Mouse (Mus musculus): Measurements from ENCODE around the gene Nol11.

Gene Nol11

DNA sequence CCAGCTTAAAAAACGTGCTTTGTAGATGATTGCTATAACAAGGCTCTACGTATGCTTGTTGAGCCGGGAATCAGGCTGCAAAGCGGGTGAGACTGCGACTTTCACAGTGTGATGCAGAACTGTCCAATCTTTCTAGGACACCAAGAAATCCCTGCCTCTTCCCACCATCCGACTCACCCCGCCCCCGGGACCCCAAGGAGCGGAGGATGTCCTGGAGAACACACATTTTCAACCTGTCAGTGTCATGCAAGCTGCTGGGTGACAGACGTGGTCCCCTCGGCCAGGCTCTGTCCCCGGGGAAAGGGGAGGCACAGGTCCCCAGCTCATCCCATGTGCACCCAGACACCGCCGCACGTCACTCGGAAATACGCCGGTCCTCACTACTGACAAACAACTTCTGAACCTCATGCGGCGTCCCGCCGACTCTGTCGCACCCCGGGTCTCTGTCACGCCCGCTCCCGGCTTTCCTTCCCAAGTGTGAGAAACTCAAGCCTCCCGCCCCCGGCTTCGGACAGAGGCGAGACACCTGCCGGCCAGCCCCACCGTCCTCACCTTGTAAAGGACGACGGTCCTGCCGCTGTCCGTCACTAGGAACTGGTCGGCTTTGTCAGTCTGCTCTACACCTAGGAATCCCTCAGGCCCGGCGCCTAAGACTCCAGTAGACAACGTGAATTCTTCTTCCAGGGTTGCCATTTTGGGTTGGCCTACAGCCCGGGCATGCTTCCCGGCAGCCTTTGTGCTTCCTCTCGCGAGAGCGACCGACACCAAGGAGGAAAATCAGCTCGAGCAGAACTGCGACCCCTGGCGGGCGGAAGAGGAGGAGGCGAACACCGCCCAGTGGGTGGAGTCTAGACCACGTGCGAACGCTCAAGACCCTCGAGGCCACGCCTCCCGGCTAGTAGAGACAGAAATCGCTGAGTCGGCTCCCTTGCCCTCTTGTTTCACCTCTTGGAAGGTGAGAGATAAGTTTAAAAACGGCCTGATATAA lies at the start of gene Nol11:
TSS of gene Nol11 (minus strand) at position 817 of the 988 bp plus-strand sequence.
- DNase-seq (ENCODE audit: low spot score in 2 of 2) = peak; percentile 98 to 99

GRCm38 (mm10) chr11:107238506-107238905 lies 49.3 kb upstream of the Nol11 start:
- no peak for DNase-seq (ENCODE audit: low spot score in 2 of 2)

DNA sequence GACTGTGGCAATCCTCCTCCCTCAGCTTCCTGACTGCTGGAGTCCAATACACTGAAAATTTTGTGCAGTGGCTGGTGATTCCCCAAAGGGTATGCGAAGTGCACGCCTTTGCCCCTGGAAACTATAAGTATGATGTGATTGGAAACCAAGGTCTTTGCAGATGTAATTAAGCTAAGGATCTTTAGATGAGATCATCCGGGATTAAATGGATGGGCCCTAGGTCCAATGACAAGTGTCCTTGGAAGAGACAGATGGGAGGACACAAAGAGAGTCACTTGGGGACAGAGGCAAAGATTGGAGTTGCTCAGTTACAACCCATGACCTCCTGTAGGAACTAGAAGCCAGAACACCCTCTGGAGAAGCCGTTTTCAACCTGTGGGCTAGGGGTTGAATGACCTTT lies 48.4 kb upstream of the Nol11 start:
- DNase-seq (ENCODE audit: low spot score in 2 of 2) = no peak

- DNase-seq (ENCODE audit: low spot score in 2 of 2) = no peak
Measured at GRCm38 (mm10) chr11:107233252-107233890, 44.2 kb upstream of the Nol11 start.

DNA sequence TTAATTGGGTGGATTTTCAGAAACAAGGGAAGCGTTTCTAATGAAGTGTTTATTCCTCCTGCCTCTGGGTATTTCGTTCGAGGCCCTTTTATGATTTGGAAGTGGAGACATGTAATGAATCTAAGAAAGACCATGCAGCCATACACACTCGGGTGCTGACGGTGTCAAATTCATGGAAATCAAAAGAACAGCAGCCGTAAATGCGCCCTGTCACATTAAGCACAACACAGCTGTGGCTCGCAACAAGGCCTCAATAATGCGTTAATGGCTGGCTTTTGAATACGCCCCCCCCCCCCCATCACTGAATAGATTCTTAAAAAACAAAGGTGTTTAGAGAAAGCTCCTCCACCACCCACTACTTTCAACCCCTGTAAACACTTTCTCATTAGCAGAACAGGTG lies 40.9 kb upstream of the Nol11 start:
- DNase-seq (ENCODE audit: low spot score in 2 of 2) = no peak

GRCm38 (mm10) chr11:107226431-107226830 lies 37.2 kb upstream of the Nol11 start:
- no peak for DNase-seq (ENCODE audit: low spot score in 2 of 2)

- DNase-seq (ENCODE audit: low spot score in 2 of 2) = no peak
Measured at GRCm38 (mm10) chr11:107226013-107226412, 36.8 kb upstream of the Nol11 start.

GRCm38 (mm10) chr11:107225301-107225700 lies 36.1 kb upstream of the Nol11 start:
- no peak for DNase-seq (ENCODE audit: low spot score in 2 of 2)

- DNase-seq (ENCODE audit: low spot score in 2 of 2) = no peak
Measured at GRCm38 (mm10) chr11:107223667-107224214, 34.6 kb upstream of the Nol11 start.

- no peak for DNase-seq (ENCODE audit: low spot score in 2 of 2)
Measured at GRCm38 (mm10) chr11:107223169-107223561, 34.0 kb upstream of the Nol11 start.

- DNase-seq (ENCODE audit: low spot score in 2 of 2) = no peak
Measured at GRCm38 (mm10) chr11:107222531-107223168, 33.5 kb upstream of the Nol11 start.

- DNase-seq (ENCODE audit: low spot score in 2 of 2) = no peak
Measured at GRCm38 (mm10) chr11:107215111-107215510, 25.9 kb upstream of the Nol11 start.

DNA sequence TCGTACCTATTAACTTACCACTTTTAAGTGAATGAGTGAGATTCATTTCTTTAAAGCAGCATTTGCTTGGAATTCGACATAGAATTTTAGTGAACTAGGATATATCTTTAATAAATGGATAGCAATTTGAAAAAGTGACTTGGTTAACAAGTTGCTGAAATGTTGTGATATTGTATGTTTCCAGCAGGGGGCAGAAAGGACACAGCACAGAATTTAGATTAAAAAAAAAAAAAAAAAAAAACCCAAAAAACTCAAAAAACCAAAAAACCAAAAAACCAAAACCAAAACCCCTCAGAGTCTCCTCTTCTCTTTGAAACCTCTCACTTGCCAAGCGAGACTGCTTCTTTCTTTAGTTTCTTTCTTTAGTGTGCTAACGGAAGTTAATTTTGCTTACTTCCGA lies 24.6 kb upstream of the Nol11 start:
- no peak for DNase-seq (ENCODE audit: low spot score in 2 of 2)

DNA sequence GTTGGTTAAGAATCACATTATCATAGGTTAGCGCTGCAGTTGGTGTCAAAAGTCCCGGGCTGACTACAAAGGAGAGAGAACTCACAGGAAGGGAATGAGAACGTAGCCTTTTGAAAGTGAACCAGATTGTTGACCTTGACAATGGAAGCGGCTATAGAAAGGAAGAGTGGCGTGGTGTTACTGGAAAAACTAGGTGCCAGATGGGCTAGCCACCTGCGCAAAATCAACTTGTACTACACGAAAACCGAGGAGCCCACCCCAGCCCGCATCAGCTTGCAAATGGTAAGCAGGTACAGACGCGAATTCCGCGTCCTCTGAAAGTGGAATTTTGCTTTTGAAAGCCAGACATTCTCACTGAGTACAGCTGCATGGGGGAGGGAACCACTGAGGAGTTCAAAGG lies 20.6 kb upstream of the Nol11 start:
- no peak for DNase-seq (ENCODE audit: low spot score in 2 of 2)

GRCm38 (mm10) chr11:107201773-107202172 lies 12.6 kb upstream of the Nol11 start:
- no peak for DNase-seq (ENCODE audit: low spot score in 2 of 2)

DNA sequence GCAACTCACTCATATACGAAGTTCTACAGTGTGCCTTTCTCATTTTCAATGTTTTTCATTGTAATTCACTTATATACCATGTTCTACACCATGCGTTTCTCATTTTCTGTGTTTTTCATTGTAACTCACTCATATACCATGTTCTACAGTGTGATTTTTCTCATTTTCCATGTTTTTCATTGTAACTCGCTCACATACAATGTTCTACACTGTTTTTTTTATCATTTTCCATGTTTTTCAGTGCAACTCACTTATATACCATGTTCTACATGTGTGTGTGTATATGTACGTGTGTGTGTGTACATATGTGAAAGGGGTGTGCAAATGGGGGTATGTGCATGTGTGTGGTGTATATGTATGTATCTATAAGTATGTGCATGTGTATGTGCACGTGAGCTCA lies 10.1 kb upstream of the Nol11 start:
- no peak for DNase-seq (ENCODE audit: low spot score in 2 of 2)

GRCm38 (mm10) chr11:107195334-107195733 lies 6.2 kb upstream of the Nol11 start:
- DNase-seq (ENCODE audit: low spot score in 2 of 2) = no peak

DNA sequence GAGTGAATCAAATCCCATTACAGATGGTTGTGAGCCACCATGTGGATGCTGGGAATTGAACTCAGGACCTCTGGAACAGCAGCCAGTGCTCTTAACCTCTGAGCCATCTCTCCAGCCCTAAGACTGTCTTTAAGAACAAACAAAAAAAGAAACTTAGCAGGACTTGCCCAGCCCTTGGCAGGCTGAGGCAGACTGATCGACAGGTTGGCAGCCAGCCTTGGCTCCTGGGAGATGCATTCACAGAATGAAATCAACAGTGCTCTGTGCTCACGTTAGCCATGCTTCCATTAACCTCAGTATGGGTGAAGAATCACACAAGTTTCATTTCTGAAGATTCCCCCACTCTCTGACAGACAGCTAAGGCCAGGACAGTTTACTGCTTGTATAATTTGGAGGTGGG lies 1.2 kb upstream of the Nol11 start:
- no peak for DNase-seq (ENCODE audit: low spot score in 2 of 2)

DNA sequence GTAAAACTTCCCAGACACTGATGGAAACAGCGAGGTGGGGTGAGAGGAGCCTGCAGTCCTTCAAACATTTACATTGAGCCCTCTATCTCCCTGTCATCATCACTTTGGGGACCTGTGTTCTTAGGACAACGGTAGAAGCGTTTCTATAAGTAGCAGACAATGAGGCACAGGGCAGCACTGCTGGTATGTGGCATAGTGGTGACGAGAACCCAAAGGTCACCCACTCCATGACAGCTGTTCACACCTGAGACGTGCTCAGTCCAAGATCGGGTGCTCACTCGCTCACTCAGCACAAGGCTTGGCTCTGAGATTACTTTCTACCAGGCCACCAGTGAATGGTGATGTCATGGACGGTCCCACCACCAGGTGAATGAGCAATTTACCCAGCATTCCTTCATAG lies 5.4 kb downstream of the Nol11 start:
- no peak for DNase-seq (ENCODE audit: low spot score in 2 of 2)

DNA sequence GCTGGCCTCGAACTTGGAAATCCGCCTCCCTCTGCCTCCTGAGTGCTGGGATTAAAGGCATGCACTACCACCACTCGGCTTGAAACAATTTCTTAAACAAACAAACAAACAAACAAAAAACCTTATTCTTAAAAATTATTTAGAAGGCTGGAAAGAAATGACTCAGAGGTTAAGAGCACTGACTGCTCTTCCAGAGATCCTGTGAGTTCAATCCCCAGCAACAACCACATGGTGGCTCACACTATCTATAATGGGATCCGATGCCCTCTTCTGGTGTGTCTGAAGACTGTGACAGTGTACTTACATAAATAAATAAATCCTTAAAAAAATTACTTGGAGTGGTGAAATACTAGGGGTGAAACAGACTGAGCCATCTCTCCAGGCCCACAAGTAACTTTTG lies 28.0 kb downstream of the Nol11 start:
- DNase-seq (ENCODE audit: low spot score in 2 of 2) = no peak

DNA sequence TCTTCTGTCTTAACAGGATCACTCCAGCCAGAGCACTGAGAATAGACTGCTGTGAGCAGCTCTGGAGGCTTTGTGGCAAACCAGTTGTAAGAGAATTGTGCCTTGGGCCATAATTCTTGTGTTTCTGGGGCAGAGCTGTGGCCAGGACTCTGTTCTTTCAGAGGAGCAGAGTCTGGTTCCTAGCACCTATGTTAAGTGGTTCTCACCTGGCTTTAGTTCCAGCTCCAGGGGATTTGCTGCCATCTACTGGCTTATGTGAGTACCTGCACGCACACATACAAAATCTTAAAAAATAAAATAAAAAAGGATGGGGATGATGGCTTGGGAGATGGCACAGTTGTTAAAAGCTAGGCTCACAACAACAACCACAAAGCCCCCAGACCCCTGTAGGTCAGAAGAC lies 30.1 kb downstream of the Nol11 start:
- no peak for DNase-seq (ENCODE audit: low spot score in 2 of 2)

- DNase-seq (ENCODE audit: low spot score in 2 of 2) = no peak
Measured at GRCm38 (mm10) chr11:107156977-107157642, 32.1 kb downstream of the Nol11 start.
